22 mouse cellular contexts compared by ENCODE assay signal in genomic region chr8:47206640-47207237, GRCm38 (mm10).
DNase-seq lines count a peak whose midpoint lies in the region; ATAC-seq lines count a peak whose summit lies in the region.
"Had no signal": no experiment of that assay in that cellular context is flagged by ENCODE, and none has a peak within 500 bp of the region (broad histone marks: within the 10 kb centered on the region; RNA-seq: fewer than 3 reads in every experiment).

No protein-coding gene starts in this region.

- WGBS in hindbrain, embryonic 13.5 days: 76% methylated on average over 8 of the region's 8 CpGs
- 82% methylated on average over 8 of the region's 8 CpGs for WGBS in hindbrain, embryonic 12.5 days
- 59% methylated on average over 8 of the region's 8 CpGs for WGBS in limb, embryonic 11.5 days
- 66% methylated on average over 8 of the region's 8 CpGs for WGBS in limb, embryonic 10.5 days
- 43% methylated on average over 8 of the region's 8 CpGs for WGBS in limb, embryonic 13.5 days

- H3K4me2 ChIP-seq in hindbrain, embryonic 13.5 days: no peak overlapping the region
- H3K4me2 ChIP-seq in hindbrain, embryonic 12.5 days (replicated peaks): no peak overlapping the region
- H3K4me2 ChIP-seq in limb, embryonic 11.5 days (ENCODE audit: low read depth, severe bottlenecking): no peak overlapping the region
- peak overlapping the region; percentile 31; the same call in 1 of the 2 replicates for H3K4me2 ChIP-seq in limb, embryonic 13.5 days (replicated peaks)
- H3K4me2 ChIP-seq: forebrain, embryonic 12.5 days; heart, embryonic 12.5 days; liver, embryonic 13.5 days had no signal

- no peak for DNase-seq in limb, embryonic 11.5 days (ENCODE audit: low spot score)
- DNase-seq in limb, embryonic 10.5 days (ENCODE audit: low spot score): no peak
- DNase-seq in gastrocnemius, postnatal 10 days: no peak
- DNase-seq: adrenal gland, postnatal 25 days; cerebellum, adult 9-11 months; heart, postnatal 10 days; left cerebral cortex, postnatal 4 days; liver, embryonic 13.5 days; lung, adult 2 months; lung, postnatal 14 days; right cerebral cortex, postnatal 25 days; spleen, adult 18-20 months had no signal

- H3K27me3 ChIP-seq in hindbrain, embryonic 13.5 days: no peaks in the 10 kb centered on the region
- no peaks in the 10 kb centered on the region for H3K27me3 ChIP-seq in hindbrain, embryonic 12.5 days
- no peaks in the 10 kb centered on the region for H3K27me3 ChIP-seq in limb, embryonic 11.5 days (ENCODE audit: control insufficient read depth, insufficient read depth, low read length)
- no peaks in the 10 kb centered on the region for H3K27me3 ChIP-seq in limb, embryonic 10.5 days (ENCODE audit: low read depth, poor library complexity, severe bottlenecking)
- H3K27me3 ChIP-seq in limb, embryonic 13.5 days: no peaks in the 10 kb centered on the region
- H3K27me3 ChIP-seq: forebrain, embryonic 12.5 days; heart, embryonic 12.5 days; liver, embryonic 13.5 days had no signal

- H3K9ac ChIP-seq in hindbrain, embryonic 13.5 days: no peak overlapping the region
- H3K9ac ChIP-seq in hindbrain, embryonic 12.5 days: no peak overlapping the region
- H3K9ac ChIP-seq in limb, embryonic 11.5 days (ENCODE audit: low read length): no peak overlapping the region
- H3K9ac ChIP-seq in limb, embryonic 13.5 days: no peak overlapping the region
- H3K9ac ChIP-seq: forebrain, embryonic 12.5 days; heart, embryonic 12.5 days; liver, embryonic 13.5 days had no signal

- peaks cover 2% of the 10 kb centered on the region for H3K36me3 ChIP-seq in hindbrain, embryonic 13.5 days
- no peaks in the 10 kb centered on the region for H3K36me3 ChIP-seq in hindbrain, embryonic 12.5 days
- no peaks in the 10 kb centered on the region for H3K36me3 ChIP-seq in limb, embryonic 11.5 days (ENCODE audit: control insufficient read depth, insufficient read depth, low read length)
- H3K36me3 ChIP-seq in limb, embryonic 10.5 days: peaks cover 11% of the 10 kb centered on the region
- H3K36me3 ChIP-seq in limb, embryonic 13.5 days: peaks cover 4% of the 10 kb centered on the region
- H3K36me3 ChIP-seq: heart, embryonic 12.5 days; liver, embryonic 13.5 days had no signal

- H3K4me1 ChIP-seq in hindbrain, embryonic 13.5 days (replicated peaks): peaks cover 34% of the 10 kb centered on the region
- peaks cover 30% of the 10 kb centered on the region for H3K4me1 ChIP-seq in hindbrain, embryonic 12.5 days
- peaks cover 15% of the 10 kb centered on the region for H3K4me1 ChIP-seq in limb, embryonic 11.5 days (ENCODE audit: control insufficient read depth, insufficient read depth, low read length)
- peaks cover 29% of the 10 kb centered on the region for H3K4me1 ChIP-seq in limb, embryonic 10.5 days
- H3K4me1 ChIP-seq in limb, embryonic 13.5 days: peaks cover 34% of the 10 kb centered on the region
- H3K4me1 ChIP-seq: liver, embryonic 13.5 days had no signal

- H3K27ac ChIP-seq in hindbrain, embryonic 13.5 days: 0 out of 2 replicates have a peak overlapping the region, but pooled peaks have one; percentile 12
- H3K27ac ChIP-seq in hindbrain, embryonic 12.5 days: no peak overlapping the region
- no peak overlapping the region; the same call in 1 of the 2 replicates for H3K27ac ChIP-seq in limb, embryonic 11.5 days (replicated peaks; ENCODE audit: low read depth, low read length)
- no peak overlapping the region for H3K27ac ChIP-seq in limb, embryonic 10.5 days
- H3K27ac ChIP-seq in limb, embryonic 13.5 days: peak overlapping the region; percentile 44; the same call in 1 of the 2 replicates
- H3K27ac ChIP-seq: forebrain, embryonic 12.5 days; left cerebral cortex, adult 2 months; liver, embryonic 13.5 days had no signal

- no peaks in the 10 kb centered on the region for H3K9me3 ChIP-seq in hindbrain, embryonic 13.5 days
- H3K9me3 ChIP-seq in hindbrain, embryonic 12.5 days (replicated peaks): no peaks in the 10 kb centered on the region
- no peaks in the 10 kb centered on the region for H3K9me3 ChIP-seq in limb, embryonic 11.5 days (ENCODE audit: control insufficient read depth, low read length)
- H3K9me3 ChIP-seq in limb, embryonic 10.5 days (replicated peaks): no peaks in the 10 kb centered on the region
- H3K9me3 ChIP-seq in limb, embryonic 13.5 days: 0 out of 2 replicates have a peak, but pooled peaks cover 2% of the 10 kb centered on the region
- H3K9me3 ChIP-seq: liver, embryonic 13.5 days had no signal

- H3K4me3 ChIP-seq in hindbrain, embryonic 13.5 days: no peak overlapping the region
- H3K4me3 ChIP-seq in hindbrain, embryonic 12.5 days: no peak overlapping the region
- no peak overlapping the region for H3K4me3 ChIP-seq in limb, embryonic 11.5 days (ENCODE audit: low read depth, low read length)
- H3K4me3 ChIP-seq in limb, embryonic 10.5 days: no peak overlapping the region
- no peak overlapping the region for H3K4me3 ChIP-seq in limb, embryonic 13.5 days
- H3K4me3 ChIP-seq: erythroblast, embryonic 14.5 days; forebrain, embryonic 12.5 days; heart, embryonic 12.5 days; left cerebral cortex, adult 2 months; liver, embryonic 13.5 days; myocyte had no signal

- 0 out of 2 replicates have a peak, but pooled peaks have one; percentile 44 for ATAC-seq in hindbrain, embryonic 13.5 days (ENCODE audit: low FRiP score)
- no peak for ATAC-seq in hindbrain, embryonic 12.5 days (ENCODE audit: low FRiP score)
- ATAC-seq in limb, embryonic 11.5 days (ENCODE audit: insufficient number of reproducible peaks, low FRiP score, low TSS enrichment, low read depth): peak; percentile 58; the same call in 1 of the 2 replicates
- ATAC-seq in limb, embryonic 13.5 days (ENCODE audit: low FRiP score, low read depth): peak; percentile 71
- ATAC-seq in megakaryocyte, adult 5-6 weeks (ENCODE audit: poor library complexity, severe bottlenecking): no peak
- ATAC-seq: intestine, postnatal 0 days had no signal

Comparison
In these comparisons a context has a peak if more than half of its experiments do, and no peak if none do; other contexts are left out.
1. ATAC-seq: peak in hindbrain, embryonic 13.5 days (single experiment), limb, embryonic 11.5 days (single experiment) and limb, embryonic 13.5 days (single experiment); none in hindbrain, embryonic 12.5 days (single experiment) and megakaryocyte, adult 5-6 weeks (single experiment).
2. H3K27ac ChIP-seq: peak in hindbrain, embryonic 13.5 days (single experiment) and limb, embryonic 13.5 days (single experiment); none in hindbrain, embryonic 12.5 days (single experiment), limb, embryonic 11.5 days (single experiment) and limb, embryonic 10.5 days (single experiment).